Mouse (Mus musculus): ENCODE data around the gene Slx4.
"Not testable (repeated sequence)": the region's sequence is repeated elsewhere in the genome, so short reads cannot be mapped to it uniquely, and the experiment has no call there.

Gene Slx4

DNA sequence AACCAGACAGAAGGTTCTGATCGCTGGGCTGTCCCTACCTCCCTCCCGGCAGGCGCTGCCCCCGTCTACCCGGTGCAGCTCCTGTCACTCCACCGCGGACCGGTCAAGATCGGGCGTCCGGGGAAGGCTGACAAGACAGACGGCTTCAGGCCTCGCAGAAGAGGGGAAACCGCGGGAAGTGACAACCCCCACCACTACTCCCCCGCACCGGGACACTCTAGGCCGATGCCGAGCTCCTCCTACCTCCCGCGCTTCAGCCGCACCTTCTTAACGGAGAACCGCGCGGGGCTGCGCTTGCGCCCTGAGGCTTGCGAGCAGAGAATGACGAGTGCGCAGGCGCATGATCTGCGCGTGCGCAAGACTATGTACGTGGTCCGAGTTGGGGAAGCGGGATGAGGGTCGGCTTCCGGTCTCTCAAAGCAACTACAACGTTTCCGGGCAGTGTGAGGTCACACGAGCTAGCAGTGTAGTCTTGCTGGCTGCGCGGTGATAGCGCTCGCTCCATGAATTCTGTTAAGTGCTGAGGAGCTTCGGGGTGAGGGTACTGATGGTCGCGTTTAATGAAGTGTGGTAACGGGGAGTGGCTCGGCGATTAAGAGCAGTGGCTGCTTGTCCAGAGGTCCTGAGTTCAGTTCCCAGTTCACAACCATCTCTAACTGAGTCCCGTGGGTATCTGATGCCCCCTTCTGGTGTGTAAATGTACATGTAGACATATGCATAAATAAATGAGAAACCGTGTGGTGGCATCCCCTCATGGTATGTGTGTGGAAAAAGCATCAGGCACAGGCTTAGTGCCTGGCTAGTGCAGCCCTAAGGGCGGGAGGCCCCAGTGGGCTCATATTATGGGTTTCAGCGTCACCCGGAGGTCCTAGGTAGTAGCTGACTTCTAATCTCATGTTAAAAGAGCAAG lies at the start of gene Slx4:
Gene Slx4 (minus strand): TSS at position 282 of the 910 bp plus-strand sequence.
- DNase-seq, result peak; percentile 100

DNA sequence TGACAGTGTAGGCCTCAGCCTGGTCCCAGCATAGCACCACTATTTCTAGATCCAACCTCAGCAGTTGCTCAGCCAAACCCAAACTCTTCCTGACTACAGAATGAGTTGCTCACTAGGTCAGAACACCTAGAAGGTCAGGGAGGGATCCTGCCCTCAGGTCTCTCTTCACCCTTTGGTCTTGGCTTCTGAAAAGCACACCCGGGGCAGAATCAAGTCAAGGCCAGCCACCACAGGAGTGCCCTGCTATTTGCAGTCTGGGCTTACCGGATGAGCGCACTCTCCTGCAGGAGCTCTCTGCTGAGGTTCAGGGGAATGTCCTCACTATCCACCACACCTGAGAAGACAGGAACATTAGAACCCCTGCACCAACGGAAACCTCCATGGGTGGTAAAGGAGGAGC lies 49.0 kb upstream of the Slx4 start:
- DNase-seq, result no peak

DNA sequence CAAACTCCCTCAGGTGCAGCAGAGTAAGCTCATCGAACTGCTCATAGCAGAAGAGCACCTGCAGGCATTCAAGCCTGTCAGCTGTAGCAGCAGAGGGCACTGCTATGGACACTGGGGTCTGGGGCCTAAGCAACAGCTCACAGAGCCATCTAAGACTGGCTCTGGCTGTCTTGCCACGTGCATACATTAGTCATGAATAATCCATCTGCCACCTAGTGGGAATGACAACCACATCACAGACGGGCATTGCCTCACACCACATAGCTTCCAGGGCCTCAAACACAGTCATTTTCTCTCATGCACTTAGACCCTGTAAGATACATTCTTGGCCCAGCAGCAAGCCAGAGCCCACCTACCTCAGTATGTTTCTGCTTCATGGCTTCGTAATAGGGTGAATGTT lies 42.0 kb upstream of the Slx4 start:
- DNase-seq, result no peak

DNA sequence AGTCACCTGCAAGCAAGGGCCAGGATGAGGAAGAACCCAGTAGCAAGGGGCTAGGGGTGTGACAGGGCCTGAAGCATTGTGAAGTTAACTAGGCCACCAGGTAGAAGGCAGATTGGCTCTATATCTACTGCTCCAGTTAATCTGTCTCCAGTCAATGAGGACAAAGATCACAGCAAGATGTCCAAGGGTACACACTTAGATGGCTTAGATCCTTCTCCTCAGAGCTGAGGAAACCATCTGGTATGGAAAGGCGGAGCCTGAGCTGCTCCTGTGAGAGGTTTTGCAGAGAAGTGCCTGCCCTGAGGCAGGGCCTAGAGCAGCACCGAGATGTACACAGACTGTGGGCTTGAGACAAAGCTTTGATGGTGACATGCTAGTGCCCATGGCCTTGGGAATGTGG lies 40.5 kb upstream of the Slx4 start:
- no peak for DNase-seq

DNA sequence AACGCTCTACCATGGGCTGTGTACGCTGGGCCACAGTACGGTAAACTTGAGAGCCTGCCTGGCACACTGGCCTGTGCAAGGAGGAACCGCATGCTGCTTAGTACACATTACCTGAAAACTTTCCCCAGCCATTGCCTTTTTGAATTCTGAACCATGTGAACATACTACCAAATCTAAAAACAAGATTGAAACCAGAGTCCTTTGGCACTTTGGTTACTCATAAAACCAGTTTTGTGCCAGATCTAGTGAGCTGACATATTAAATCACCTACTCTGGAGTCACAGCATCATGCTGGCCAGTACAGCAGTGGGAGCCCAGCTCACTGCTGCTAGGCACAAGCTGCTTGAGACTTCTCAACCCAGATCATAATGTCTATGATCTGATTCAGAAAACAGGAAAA lies 38.1 kb upstream of the Slx4 start:
- DNase-seq, result no peak

DNA sequence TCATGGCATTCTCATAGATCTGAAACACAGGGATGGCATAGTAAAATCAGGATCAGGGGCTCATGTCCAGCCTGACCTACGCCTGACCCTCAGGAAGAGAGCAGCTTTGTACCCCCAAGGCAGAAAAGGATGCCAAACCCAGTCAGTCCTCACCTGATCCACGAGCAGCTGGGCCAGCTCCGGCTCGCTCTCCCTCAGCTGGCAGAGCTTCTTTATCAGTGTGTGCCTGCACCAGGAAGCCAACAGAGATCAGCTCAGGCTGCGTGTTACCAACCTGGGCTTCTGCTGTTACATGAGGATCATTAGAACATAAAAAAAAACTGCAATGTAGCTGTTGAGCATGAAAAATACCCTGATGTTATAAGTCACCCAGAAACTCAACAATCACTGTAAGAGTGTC lies 36.6 kb upstream of the Slx4 start:
- DNase-seq, result no peak

DNA sequence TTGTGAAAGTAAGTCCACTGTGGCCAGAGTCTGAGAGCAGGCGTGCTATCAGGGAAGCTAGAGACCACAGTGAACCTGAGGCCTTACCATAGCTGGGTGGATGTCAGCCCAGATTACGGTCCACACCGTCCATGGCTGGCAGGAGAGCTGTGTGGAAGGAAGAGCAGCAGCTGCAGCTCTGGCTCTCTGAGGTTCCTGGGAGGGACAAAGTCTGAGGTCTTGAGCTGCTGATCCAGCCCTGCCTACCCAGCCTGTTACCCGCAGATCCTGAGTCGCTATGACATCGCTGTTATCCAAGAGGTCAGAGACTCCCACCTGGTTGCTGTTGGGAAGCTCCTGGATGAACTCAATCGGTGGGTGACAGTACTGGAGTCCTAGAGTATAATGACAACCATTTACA lies 34.1 kb upstream of the Slx4 start:
- DNase-seq, result no peak

DNA sequence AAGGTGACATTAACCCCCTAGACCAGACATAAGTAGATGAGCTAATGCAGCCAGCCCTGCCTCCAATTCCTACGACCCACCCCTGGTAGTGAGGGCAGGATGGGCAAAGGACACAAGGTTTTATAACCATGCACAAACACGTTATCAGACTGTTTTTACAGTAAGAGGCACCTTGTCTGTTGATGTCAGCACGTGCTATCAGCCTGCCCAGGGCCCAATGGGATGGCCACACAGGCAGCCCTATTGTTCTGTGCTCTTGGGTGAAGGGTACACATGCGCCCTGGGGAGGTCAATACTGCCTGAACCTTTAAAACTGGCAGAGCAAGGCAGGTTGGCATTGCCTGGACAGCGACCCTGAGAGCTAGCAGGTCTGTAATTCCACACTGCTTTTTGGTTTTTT lies 33.2 kb upstream of the Slx4 start, which contains the start of gene Dnase1:
Gene Dnase1 (plus strand): TSS at position 136 of the 400 bp plus-strand sequence.
- no peak for DNase-seq

DNA sequence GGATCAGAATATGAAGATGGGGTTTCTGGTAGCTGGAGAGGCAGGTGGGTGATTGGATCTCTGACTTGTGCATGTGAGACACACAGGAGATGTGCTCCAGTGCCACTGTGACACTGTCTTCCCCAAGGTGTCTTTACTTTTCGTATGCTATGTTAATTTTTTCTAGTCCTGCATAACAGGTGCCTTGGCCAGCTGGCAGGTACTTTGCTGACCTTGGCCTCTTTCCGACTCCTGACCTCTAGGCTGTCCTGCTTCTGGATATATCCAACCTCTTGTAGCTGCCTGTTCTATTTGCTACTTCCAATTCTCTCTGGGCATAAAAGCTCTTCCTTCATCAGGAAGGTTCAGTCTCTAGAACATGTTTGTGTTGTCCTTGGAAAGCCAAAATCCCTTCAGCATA lies 32.0 kb upstream of the Slx4 start:
- no peak for DNase-seq

DNA sequence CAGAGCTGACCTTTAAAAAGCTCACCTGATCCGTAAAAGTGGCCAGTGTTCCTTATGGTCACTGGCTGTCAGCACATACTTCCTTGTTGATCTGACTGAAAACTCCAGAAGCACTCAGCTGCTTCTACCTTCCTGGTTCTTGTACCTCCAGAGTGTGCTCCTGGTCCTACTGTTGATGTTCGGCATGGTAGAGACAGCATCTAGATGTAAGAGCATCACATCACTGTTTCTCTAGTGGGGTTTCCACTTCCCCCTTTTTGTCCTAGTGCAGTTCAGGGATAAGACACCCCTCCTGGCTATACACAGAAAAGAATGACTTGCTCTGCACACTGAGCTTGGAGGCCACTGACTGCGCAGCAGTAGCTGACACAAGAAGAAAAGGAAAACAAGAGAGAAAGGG lies 30.9 kb upstream of the Slx4 start:
- no peak for DNase-seq

DNA sequence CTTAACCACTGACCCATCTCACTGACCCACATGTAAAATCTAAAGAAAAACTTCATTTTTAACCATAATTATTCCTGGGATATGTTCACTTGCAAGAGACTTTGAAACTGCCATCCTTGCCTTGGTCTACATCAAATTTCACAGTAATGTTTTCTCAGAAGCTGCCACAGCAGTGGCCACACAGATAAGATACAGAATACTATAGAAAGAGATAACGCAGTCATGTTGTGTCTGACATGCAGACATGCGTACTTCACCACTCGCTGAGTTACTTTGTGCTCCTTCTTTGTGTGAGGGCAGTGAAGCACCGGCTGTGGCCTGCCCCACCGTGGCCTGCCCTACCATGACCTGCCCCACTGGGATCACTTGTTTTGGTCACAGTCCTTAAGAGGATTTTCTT lies 30.4 kb upstream of the Slx4 start:
- no peak for DNase-seq

DNA sequence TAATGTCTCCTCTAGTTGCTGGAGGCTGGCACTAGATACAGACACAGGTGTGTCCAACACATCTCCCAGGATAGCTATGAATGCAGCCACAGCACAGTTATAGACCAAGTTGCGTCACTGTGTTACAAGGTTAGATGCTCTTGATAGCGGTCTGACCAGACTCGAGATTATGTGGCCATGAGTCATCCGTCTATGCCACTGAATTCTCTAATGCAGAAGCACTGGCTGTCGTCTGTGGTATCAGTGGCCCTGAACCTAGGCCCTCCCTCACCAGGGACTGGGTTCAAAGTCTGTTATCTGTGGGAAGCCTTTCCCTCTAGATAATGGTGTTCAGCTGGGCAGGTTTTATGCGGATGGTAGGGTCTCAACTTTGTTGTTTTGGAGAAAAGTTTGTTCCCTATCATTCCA lies 28.8 kb upstream of the Slx4 start:
- DNase-seq, result no peak

DNA sequence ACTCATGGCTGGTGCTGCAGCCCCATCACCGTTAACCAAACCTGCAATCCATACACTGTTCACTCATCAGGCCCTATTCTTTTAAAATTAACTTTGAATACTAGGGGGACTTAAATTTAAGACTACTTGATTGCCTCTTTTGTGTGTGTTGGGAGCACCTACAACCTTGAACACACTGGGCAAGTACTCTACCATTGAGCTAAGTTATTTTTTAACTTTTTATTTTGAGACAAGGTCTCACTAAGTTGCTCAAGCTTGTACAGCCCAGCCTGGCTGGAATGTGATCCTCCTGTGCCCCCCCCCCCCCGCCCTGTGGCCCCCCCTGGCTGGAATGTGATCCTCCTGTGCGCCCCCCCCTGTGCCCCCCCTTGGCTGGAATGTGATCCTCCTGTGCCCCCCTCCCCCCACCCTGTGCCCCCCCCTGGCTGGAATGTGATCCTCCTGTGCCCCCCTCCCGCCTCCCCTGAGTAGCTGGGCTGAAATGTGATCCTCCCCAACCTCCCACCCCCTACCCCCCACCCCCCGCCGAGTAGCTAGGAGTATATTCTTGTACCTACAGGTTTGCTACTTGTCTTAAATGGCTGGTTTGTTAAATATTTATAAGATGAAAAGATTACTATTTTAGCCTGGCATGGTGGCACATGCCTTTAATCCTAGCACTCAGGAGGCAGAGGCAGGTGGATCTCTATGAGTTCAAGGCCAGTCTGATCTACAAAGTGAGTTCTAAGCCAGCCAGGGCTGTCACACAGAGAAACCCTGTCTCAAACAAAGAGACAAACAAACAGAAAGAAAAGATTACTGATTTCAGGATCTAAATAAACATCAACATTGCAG lies 28.1 kb upstream of the Slx4 start:
- DNase-seq, result no peak

DNA sequence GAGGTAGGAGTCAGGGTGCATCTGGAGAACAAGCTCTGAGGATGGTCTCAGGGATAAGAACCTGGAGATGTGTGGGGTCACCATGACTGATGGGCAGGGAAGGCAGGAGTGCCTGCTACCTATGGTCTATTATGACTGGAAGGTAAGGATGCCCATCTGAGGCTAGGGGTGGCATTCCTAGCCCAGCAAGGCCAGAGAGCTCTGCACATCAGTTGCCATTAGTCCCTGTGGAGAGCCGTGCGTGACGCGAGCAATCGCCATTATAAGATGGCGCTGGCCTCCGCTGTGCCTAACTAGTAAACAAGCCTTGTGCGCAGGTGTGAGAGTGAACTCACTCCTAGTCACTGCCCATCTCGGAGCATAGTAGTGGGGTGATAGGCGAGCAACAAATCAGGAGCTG lies 26.9 kb upstream of the Slx4 start:
- DNase-seq, result no peak

DNA sequence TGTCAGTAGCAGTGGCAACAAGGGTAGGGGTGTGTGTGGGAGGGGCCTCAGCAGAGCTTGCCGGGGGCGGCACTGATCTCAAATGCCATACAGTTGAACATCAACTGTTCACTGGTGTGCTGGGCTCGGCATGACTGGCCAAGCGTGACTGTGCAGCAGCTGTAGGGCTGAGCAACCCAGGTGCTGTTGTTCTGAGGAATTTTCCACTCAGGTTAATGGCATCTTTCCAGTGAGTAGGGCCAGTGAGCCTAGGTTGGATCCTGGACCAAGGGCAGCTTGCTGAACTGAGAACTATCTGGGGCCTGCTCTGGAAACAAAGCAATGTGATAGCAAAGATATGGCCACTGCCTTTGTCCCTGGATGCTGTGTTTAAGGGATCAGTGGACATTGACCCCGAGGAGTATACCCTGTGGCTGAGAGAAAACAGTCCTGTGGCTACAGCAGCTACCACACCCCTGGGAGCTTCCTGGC lies 25.8 kb upstream of the Slx4 start:
- peak; percentile 84 for DNase-seq

DNA sequence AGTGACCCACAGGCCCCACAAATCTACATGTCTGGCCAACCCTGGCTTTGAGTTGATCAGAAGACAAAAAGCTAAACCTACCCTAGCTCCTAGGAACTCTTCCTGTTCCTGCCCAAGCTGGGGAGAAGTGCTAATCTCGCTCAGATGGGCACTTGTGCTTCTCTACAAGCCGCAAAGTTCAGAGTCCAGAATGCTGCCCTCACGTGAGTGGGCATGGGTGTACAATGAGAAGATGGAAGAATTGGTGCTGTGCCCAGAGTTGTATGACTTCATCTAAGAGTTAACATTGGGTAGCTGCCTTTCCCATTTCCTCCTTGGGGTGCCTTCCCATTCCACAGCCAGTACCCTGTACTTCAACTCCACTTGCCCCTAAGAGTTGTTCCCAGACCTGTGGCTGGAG lies 23.6 kb upstream of the Slx4 start:
- DNase-seq, result no peak

DNA sequence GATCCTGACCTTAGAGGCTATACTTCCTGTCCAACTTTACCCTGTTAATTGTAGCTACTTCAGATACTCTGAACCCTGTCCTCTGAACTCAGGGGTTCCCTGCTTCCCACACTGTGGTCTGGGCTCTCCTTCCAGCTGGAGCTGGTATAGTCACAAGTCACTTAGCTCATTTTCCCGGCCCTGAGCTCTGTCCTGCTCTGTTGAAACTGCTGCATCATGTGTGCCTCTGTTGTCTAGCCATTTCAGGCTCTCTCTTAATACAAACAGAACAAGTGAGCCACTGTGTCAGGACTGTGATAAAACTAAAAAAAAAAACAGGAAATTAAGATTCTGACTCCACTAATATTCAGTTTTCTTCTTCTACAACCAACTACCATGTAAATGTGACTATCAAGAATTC lies 23.1 kb upstream of the Slx4 start:
- DNase-seq, result no peak

DNA sequence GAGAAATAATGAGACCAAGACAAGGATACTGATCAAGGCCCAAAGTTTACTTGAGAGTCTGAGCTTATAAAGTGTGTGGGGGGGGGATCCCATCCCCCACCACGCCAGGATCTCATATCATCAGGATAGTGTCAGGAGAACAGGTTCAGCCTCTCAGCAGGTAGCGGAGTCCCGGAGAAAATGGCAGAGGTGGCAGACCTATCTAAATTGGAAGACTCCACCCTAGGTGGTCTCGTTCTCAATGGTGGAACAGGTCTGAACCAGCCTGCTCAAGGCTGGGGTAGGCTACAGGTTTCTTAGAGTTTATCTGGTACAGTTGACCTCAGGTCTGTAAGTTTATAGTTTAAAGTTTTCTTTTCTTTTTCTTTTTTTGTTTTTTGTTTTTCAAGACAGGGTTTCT lies 19.1 kb upstream of the Slx4 start:
- DNase-seq, result no peak

DNA sequence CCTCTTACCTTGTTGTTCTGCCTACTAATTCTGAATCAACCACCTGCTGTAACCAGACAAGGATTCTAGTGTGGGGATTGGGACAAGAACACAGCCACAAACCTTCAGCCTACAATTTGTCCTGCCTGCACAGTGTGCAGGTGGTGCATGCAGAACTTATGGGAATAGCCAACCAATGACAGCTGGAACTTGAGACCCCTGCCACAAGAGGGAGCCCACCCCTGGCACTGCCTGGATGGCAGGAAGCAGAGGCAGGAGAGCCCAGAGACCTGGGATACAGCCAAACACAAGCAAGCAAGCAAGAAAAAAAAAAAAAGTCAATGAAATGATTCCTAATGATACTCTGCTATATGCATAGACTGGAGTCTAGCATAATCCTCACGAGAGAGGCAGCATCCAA lies 17.7 kb upstream of the Slx4 start:
- DNase-seq, result peak; percentile 81

DNA sequence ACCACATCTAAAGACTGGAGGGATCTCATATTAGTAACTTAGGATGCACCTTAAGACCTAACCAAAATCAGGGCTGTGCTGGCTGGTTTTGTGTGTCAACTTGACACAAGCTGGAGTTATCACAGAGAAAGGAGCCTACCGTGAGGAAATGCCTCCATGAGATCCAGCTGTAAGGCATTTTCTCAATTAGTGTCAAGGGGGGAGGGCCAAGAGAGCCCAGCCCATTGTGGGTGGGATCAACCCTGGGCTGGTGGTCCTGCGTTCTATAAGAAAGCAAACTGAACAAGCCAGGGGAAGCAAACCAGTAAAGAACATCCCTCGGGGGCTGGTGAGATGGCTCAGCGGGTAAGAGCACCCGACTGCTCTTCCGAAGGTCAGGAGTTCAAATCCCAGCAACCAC lies 13.9 kb upstream of the Slx4 start:
- not testable (repeated sequence) for DNase-seq

DNA sequence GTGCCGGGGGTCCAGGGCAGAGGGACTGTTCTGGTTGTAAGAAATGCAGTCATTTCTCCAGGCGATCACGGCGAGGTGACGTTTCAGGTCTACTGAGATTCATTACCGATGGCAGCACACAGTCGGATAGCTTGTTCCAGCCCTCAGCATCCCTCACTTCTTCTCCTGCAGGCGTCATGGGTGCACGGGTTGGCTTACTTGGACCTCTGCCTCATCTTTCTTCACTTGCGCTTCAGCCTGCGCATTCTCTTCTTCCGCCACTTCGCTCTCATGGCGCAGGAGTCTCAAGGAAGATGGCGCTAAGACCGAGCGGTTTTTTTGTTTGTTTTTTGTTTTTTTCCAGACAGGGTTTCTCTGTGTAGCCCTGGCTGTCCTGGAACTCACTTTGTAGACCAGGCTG lies 13.2 kb upstream of the Slx4 start:
- not testable (repeated sequence) for DNase-seq

DNA sequence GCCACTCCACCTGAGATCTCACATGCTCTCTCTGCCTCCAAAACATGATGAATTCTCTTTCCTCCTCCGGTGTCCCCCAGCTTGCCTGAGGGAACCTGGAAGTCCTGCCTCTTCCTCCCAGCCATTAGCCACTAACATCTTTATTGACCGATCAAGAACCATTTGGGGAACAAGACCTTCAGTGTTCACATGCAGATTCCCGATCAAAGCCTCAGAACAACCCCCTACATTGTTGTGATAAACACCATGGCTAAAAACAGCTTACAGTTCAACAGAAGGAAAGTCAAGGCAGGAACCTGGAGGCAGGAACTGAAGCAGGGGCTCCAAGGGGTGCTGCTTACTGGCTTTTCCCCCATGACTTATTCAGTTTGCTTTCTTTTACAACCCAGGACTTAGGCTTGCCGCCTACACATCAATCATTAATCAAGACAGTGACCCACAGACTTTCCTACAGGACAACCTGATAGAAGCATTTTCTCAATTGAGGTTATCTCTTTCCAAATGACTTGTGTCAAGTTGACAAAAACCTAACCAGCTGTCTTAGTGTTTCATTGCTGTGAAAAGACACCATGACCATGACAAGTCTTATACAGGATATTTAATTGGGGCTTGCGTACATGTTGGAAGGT lies 10.6 kb upstream of the Slx4 start:
- DNase-seq, result no peak

DNA sequence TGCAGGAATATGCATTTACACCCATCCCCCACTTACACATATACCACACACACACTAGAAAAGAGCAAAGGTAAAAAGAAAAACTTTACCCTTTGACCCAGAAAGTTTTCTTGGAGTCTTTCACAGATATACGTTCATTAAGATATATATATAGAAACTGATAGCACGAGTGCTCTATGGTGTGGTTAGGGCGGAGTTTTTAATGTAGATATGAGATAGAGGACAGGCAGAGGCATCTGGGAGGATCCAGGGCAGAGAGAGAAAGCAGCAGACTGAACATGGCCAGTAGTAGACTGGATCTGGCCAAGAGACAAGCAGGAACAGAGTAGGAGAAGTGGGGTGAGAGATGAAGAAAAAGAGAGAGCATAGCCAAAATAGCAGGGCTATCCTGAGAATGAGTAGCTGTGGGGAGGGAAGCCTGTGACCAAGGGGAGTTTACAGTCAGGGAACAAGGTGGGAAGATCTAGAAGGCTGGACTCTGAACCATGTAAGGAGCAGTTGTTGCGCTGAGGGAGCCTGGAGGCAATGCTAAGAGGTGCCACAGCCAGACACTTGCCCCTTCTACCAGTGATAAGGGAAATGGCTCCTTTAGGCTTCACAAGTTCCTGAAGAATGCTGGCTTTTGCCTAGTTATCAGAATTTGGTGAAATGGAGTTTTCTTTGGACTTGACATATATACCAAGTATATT lies 9.5 kb upstream of the Slx4 start:
- no peak for DNase-seq

Data from heart, adult 11 months (tissue).